In the genomic region with DNA sequence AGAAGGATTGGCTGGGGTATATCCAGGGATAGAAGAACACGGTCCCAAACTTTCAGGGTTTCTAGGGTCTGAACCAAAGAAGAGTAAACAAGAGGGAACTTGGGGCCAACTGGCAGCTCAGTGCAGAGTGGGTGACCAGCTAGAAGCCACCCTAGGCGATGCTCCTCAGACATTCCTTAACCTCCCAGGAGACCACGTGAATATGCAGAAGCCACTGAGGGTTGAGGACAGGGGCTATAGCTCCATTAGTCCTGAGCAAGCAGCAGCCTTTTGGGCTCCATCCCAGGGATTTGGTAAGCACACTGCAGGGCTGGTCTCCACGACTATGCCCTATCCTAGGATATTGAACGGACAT, we compare ENCODE assay signal across 9 mouse cellular contexts. TPM values are rescaled to one million over a fixed set of nuclear protein-coding genes. Genes with fewer than 3 reads are reported as not detected.
DNase-seq lines count a peak whose midpoint lies in the region; ATAC-seq lines count a peak whose summit lies in the region.
"Had no signal": no experiment of that assay in that cellular context is flagged by ENCODE, and none has a peak within 500 bp of the region (broad histone marks: within the 10 kb centered on the region; RNA-seq: fewer than 3 reads in every experiment).

No protein-coding gene starts in this region.

- intact Hi-C loops in left cerebral cortex, postnatal 10 days (cut with DNase I): no loop called here

- H3K4me2 ChIP-seq in kidney, embryonic 14.5 days (replicated peaks; ENCODE audit: low read depth, low read length): no peak overlapping the region
- H3K4me2 ChIP-seq in embryonic facial prominence, embryonic 12.5 days (replicated peaks): peak overlapping the region; percentile 64
- peak overlapping the region; percentile 90 for H3K4me2 ChIP-seq in limb, embryonic 15.5 days

- H3K9ac ChIP-seq in kidney, embryonic 14.5 days (ENCODE audit: low read depth, low read length): no peak overlapping the region
- H3K9ac ChIP-seq in embryonic facial prominence, embryonic 12.5 days: 0 out of 2 replicates have a peak overlapping the region, but pooled peaks have one; percentile 4
- no peak overlapping the region for H3K9ac ChIP-seq in limb, embryonic 15.5 days

- H3K4me3 ChIP-seq in kidney, embryonic 14.5 days (ENCODE audit: low read length): no peak overlapping the region
- no peak overlapping the region for H3K4me3 ChIP-seq in embryonic facial prominence, embryonic 12.5 days
- H3K4me3 ChIP-seq in limb, embryonic 15.5 days: peak overlapping the region; percentile 45

- H3K4me1 ChIP-seq in kidney, embryonic 14.5 days (ENCODE audit: control insufficient read depth, insufficient read depth, low read length): peaks cover 73% of the 10 kb centered on the region
- peaks cover 71% of the 10 kb centered on the region for H3K4me1 ChIP-seq in embryonic facial prominence, embryonic 12.5 days
- peaks cover 88% of the 10 kb centered on the region for H3K4me1 ChIP-seq in limb, embryonic 15.5 days

- 67% methylated on average over 5 of the region's 5 CpGs for WGBS in kidney, embryonic 14.5 days
- WGBS in embryonic facial prominence, embryonic 12.5 days: 52% methylated on average over 5 of the region's 5 CpGs
- 47% methylated on average over 5 of the region's 5 CpGs for WGBS in limb, embryonic 15.5 days

- H3K9me3 ChIP-seq in kidney, embryonic 14.5 days (ENCODE audit: control insufficient read depth, low read length): no peaks in the 10 kb centered on the region
- H3K9me3 ChIP-seq in embryonic facial prominence, embryonic 12.5 days: no peaks in the 10 kb centered on the region
- no peaks in the 10 kb centered on the region for H3K9me3 ChIP-seq in limb, embryonic 15.5 days

- H3K27ac ChIP-seq in kidney, embryonic 14.5 days (ENCODE audit: low read depth, low read length): 0 out of 2 replicates have a peak overlapping the region, but pooled peaks have one; percentile 1
- H3K27ac ChIP-seq in embryonic facial prominence, embryonic 12.5 days: peak overlapping the region; percentile 37; the same call in 1 of the 2 replicates
- peak overlapping the region; percentile 88 for H3K27ac ChIP-seq in limb, embryonic 15.5 days

- no peaks in the 10 kb centered on the region; the same call in 1 of the 2 replicates for H3K36me3 ChIP-seq in kidney, embryonic 14.5 days (ENCODE audit: control insufficient read depth, insufficient read depth, low read length)
- H3K36me3 ChIP-seq in embryonic facial prominence, embryonic 12.5 days: peaks cover 11% of the 10 kb centered on the region; the same call in 1 of the 2 replicates
- peaks cover 11% of the 10 kb centered on the region; the same call in 1 of the 2 replicates for H3K36me3 ChIP-seq in limb, embryonic 15.5 days

- H3K27me3 ChIP-seq in kidney, embryonic 14.5 days (ENCODE audit: control insufficient read depth, insufficient read depth, low read length): no peaks in the 10 kb centered on the region
- H3K27me3 ChIP-seq in embryonic facial prominence, embryonic 12.5 days: no peaks in the 10 kb centered on the region
- no peaks in the 10 kb centered on the region for H3K27me3 ChIP-seq in limb, embryonic 15.5 days

- ATAC-seq in kidney, embryonic 14.5 days (ENCODE audit: low FRiP score, low TSS enrichment): no peak
- no peak for ATAC-seq in embryonic facial prominence, embryonic 12.5 days (ENCODE audit: insufficient number of reproducible peaks, insufficient read depth, low FRiP score, low TSS enrichment)
- no peak for ATAC-seq in limb, embryonic 15.5 days (ENCODE audit: insufficient number of reproducible peaks, low FRiP score, low TSS enrichment, low read depth)

- no peak for DNase-seq in kidney, postnatal 14 days
- DNase-seq in NIH3T3 (ENCODE audit: low read depth): peak; percentile 57
- DNase-seq in ovary, postnatal 10 days (ENCODE audit: low spot score): no peak
- no peak for DNase-seq in left cerebral cortex, postnatal 10 days (ENCODE audit: extremely low spot score in 1 of 2, low spot score in 2 of 2)
- no peak for DNase-seq in frontal cortex, postnatal 14 days (ENCODE audit: low spot score in 2 of 2)
- DNase-seq: kidney, adult 9 months had no signal

RNA-seq across cellular contexts. Expression of a gene that starts 13.1 kb away (rescaled TPM):
- 21.6 and 29.1 TPM in 2 replicates for polyA plus RNA-seq in kidney, embryonic 14.5 days (2014; fragmentation: Nextera tagmentation; extraction: Ambion mirVana)
- 70.0 and 80.0 TPM in 2 replicates for polyA plus RNA-seq in embryonic facial prominence, embryonic 12.5 days (2016; fragmentation: Nextera tagmentation; extraction: Ambion mirVana)
- 94.1 and 96.7 TPM in 2 replicates for polyA plus RNA-seq in limb, embryonic 15.5 days (2015; fragmentation: Nextera tagmentation; extraction: Ambion mirVana)
- 100 to 1,000 TPM; 190 TPM for total RNA-seq in left cerebral cortex, postnatal 10 days (2021)

RNA-seq across cellular contexts. Expression of a gene that starts 27.4 kb away (rescaled TPM):
- 42.5 and 50.6 TPM in 2 replicates for polyA plus RNA-seq in kidney, embryonic 14.5 days (2014; fragmentation: Nextera tagmentation; extraction: Ambion mirVana)
- 30.3 and 31.3 TPM in 2 replicates for polyA plus RNA-seq in embryonic facial prominence, embryonic 12.5 days (2016; fragmentation: Nextera tagmentation; extraction: Ambion mirVana)
- 25.1 and 27.6 TPM in 2 replicates for polyA plus RNA-seq in limb, embryonic 15.5 days (2015; fragmentation: Nextera tagmentation; extraction: Ambion mirVana)
- total RNA-seq in left cerebral cortex, postnatal 10 days (2021): 10 to 100 TPM; 43.8 to 45.0 TPM

RNA-seq across cellular contexts. Expression of a gene that starts 31.8 kb away (rescaled TPM):
- 93.9 and 106 TPM in 2 replicates for polyA plus RNA-seq in kidney, embryonic 14.5 days (2014; fragmentation: Nextera tagmentation; extraction: Ambion mirVana)
- 104 and 108 TPM in 2 replicates for polyA plus RNA-seq in embryonic facial prominence, embryonic 12.5 days (2016; fragmentation: Nextera tagmentation; extraction: Ambion mirVana)
- polyA plus RNA-seq in limb, embryonic 15.5 days (2015; fragmentation: Nextera tagmentation; extraction: Ambion mirVana): 119 and 130 TPM in 2 replicates
- 10 to 100 TPM; 67.6 to 72.3 TPM for total RNA-seq in left cerebral cortex, postnatal 10 days (2021)

RNA-seq across cellular contexts. Expression of a gene that starts 31.8 kb away (rescaled TPM):
- polyA plus RNA-seq in kidney, embryonic 14.5 days (2014; fragmentation: Nextera tagmentation; extraction: Ambion mirVana): 18.2 and 22.9 TPM in 2 replicates
- polyA plus RNA-seq in embryonic facial prominence, embryonic 12.5 days (2016; fragmentation: Nextera tagmentation; extraction: Ambion mirVana): 20.6 and 21.7 TPM in 2 replicates
- 13.0 and 13.8 TPM in 2 replicates for polyA plus RNA-seq in limb, embryonic 15.5 days (2015; fragmentation: Nextera tagmentation; extraction: Ambion mirVana)
- total RNA-seq in left cerebral cortex, postnatal 10 days (2021): under 1 TPM; 0.83 to 0.99 TPM

RNA-seq across cellular contexts. Expression of a gene that starts 51.7 kb away (rescaled TPM):
- polyA plus RNA-seq in kidney, embryonic 14.5 days (2014; fragmentation: Nextera tagmentation; extraction: Ambion mirVana): 0.09 TPM in 1 of 2 replicates, not detected in the other
- 0.10 and 0.18 TPM in 2 replicates for polyA plus RNA-seq in embryonic facial prominence, embryonic 12.5 days (2016; fragmentation: Nextera tagmentation; extraction: Ambion mirVana)
- 0.20 and 0.24 TPM in 2 replicates for polyA plus RNA-seq in limb, embryonic 15.5 days (2015; fragmentation: Nextera tagmentation; extraction: Ambion mirVana)
- under 1 TPM; 0.49 to 0.71 TPM for total RNA-seq in left cerebral cortex, postnatal 10 days (2021)

Comparison
In these comparisons a context has a peak if more than half of its experiments do, and no peak if none do; other contexts are left out.
1. H3K27ac ChIP-seq: peak in every context shown above with its lines; median percentile 88 in limb, embryonic 15.5 days; 37 in embryonic facial prominence, embryonic 12.5 days; 1 in kidney, embryonic 14.5 days.